Comparison of ENCODE assay signal across 8 mouse cellular contexts in the genomic region with DNA sequence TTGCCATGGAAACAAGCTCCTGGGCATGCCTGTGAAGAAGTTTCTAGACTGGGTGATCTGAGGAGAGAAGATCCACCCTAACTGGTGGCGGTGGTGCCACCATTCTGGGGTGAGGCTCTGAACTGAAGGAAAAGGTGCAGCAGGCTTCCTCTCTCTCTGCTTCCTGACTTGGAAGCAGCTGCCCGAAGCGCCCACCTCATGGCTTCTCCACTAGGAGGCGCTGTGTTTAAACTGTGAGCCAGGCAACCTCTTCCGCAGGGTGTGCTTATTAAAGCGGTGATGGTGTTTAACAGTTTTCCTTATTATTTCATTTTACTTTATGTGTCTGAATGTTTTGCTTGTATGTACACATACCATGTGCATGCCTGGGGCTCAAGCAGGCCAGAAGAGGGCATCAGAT.
DNase-seq lines count a peak whose midpoint lies in the region; ATAC-seq and TF ChIP-seq lines count a peak whose summit lies in the region.

No protein-coding gene starts in this region.

- peak; percentile 52 for DNase-seq in adrenal gland, postnatal 14 days
- no peak for DNase-seq in adrenal gland, adult 2 months
- DNase-seq in layer of hippocampus, adult 2 months (ENCODE audit: low spot score in 2 of 2), result peak in 1 of 2 experiments; percentile 56
- no peak for DNase-seq in layer of hippocampus, adult 9-11 months
- peak; percentile 46 for DNase-seq in 416B (ENCODE audit: low read depth)
- peak; percentile 67 for DNase-seq in embryo, embryonic 10.5 days (ENCODE audit: low spot score)
- no peak for DNase-seq in spleen, postnatal 14 days (ENCODE audit: low spot score in 2 of 2)

- peak; percentile 84 for TF ChIP-seq CTCF in layer of hippocampus, adult 2 months (conservative IDR thresholded peaks at IDR 0.05)

- H3K4me3 ChIP-seq in layer of hippocampus, adult 2 months, result no peak overlapping the region

- no peak overlapping the region for H3K27ac ChIP-seq in layer of hippocampus, adult 2 months

- ATAC-seq in erythroid progenitor cell, adult 5-6 weeks (replicated peaks; ENCODE audit: low FRiP score, poor library complexity, severe bottlenecking), result no peak

Comparison
In these comparisons a context has a peak if more than half of its experiments do, and no peak if none do; other contexts are left out.
1. DNase-seq: peak in adrenal gland, postnatal 14 days (single experiment), 416B (single experiment) and embryo, embryonic 10.5 days (single experiment); none in adrenal gland, adult 2 months (single experiment), layer of hippocampus, adult 9-11 months (single experiment) and spleen, postnatal 14 days (0 of 2).